Mouse (Mus musculus) spleen, postnatal 14 days (tissue): ENCODE data around the gene Bmyc.
"Not testable (repeated sequence)": the region's sequence is repeated elsewhere in the genome, so short reads cannot be mapped to it uniquely, and the experiment has no call there.

Source experiments
- DNase-seq, 2 experiments: peaks; one replicate each; pipeline ENCODE4 v3.0.0; 2021 to 2022; ENCODE audit warnings: low spot score in 2 of 2

The Bmyc gene

GRCm38 (mm10) chr2:25706643-25707481, at the start of gene Bmyc:
Gene Bmyc, plus strand, starts transcription at chr2:25706739.
- peak in 1 of 2 experiments; percentile 43 for DNase-seq

GRCm38 (mm10) chr2:25657246-25657645, 49.3 kb upstream of the Bmyc start:
- DNase-seq, result no peak

- DNase-seq, result no peak
These were observed 48.9 kb upstream of the Bmyc start, which contains the start of gene Lcn5 for GRCm38 (mm10) chr2:25657652-25658051. Gene Lcn5, plus strand, starts transcription at chr2:25657952.

- DNase-seq, result no peak
These were observed 46.3 kb upstream of the Bmyc start for GRCm38 (mm10) chr2:25660279-25660678.

- no peak for DNase-seq
These were observed 45.1 kb upstream of the Bmyc start for GRCm38 (mm10) chr2:25661245-25661970.

- DNase-seq, result peak in 1 of 2 experiments; percentile 27
These were observed 43.0 kb upstream of the Bmyc start for GRCm38 (mm10) chr2:25663511-25663910.

GRCm38 (mm10) chr2:25664125-25664524, 42.4 kb upstream of the Bmyc start:
- DNase-seq, result no peak

- no peak for DNase-seq
These were observed 40.0 kb upstream of the Bmyc start for GRCm38 (mm10) chr2:25666516-25666915.

- DNase-seq, result no peak
These were observed 30.1 kb upstream of the Bmyc start, which contains the start of gene Lcn6 for GRCm38 (mm10) chr2:25676486-25676885. Gene Lcn6, plus strand, starts transcription at chr2:25676786.

- no peak for DNase-seq
These were observed 27.0 kb upstream of the Bmyc start for GRCm38 (mm10) chr2:25679559-25679958.

- DNase-seq, result no peak
These were observed 24.1 kb upstream of the Bmyc start, which contains the start of gene Lcn10 for GRCm38 (mm10) chr2:25682426-25682825. Gene Lcn10, plus strand, starts transcription at chr2:25682726.

GRCm38 (mm10) chr2:25686941-25687340, 19.6 kb upstream of the Bmyc start:
- no peak for DNase-seq

GRCm38 (mm10) chr2:25694605-25695004, 11.9 kb upstream of the Bmyc start:
- DNase-seq, result peak in 1 of 2 experiments; percentile 31

- DNase-seq, result no peak
These were observed 9.6 kb upstream of the Bmyc start for GRCm38 (mm10) chr2:25696951-25697350.

GRCm38 (mm10) chr2:25698696-25699095, 7.8 kb upstream of the Bmyc start:
- DNase-seq, result no peak

GRCm38 (mm10) chr2:25699743-25700142, 6.8 kb upstream of the Bmyc start, which contains the start of gene Obp2a:
Gene Obp2a, plus strand, starts transcription at chr2:25700043.
- DNase-seq, result not testable (repeated sequence)

GRCm38 (mm10) chr2:25701001-25701400, 5.5 kb upstream of the Bmyc start:
- DNase-seq, result no peak

GRCm38 (mm10) chr2:25703706-25704105, 2.8 kb upstream of the Bmyc start:
- no peak for DNase-seq

- DNase-seq, result peak in 1 of 2 experiments; percentile 16
These were observed 1.6 kb downstream of the Bmyc start for GRCm38 (mm10) chr2:25708121-25708520.

- not testable (repeated sequence) for DNase-seq
These were observed 2.5 kb downstream of the Bmyc start for GRCm38 (mm10) chr2:25709056-25709455.

GRCm38 (mm10) chr2:25709791-25710190, 3.3 kb downstream of the Bmyc start:
- not testable (repeated sequence) for DNase-seq

- not testable (repeated sequence) for DNase-seq
These were observed 5.1 kb downstream of the Bmyc start for GRCm38 (mm10) chr2:25711641-25712040.
